Mouse (Mus musculus) lung, adult 2 months (tissue): ENCODE data around the gene Scp2.

ENCODE experiments used
- CTCF ChIP-seq: fragments of 200-500 bp; IDR thresholded peaks from 2 replicates; pipeline ENCODE4 v1.5.1; 2011; ENCODE audit warnings: mild to moderate bottlenecking, low read length, control low read depth; ENCODE audit not compliant: insufficient read depth
- POLR2A ChIP-seq: fragments of 200-500 bp; IDR thresholded peaks from 2 replicates; pipeline ENCODE4 v1.6.1; 2011; ENCODE audit warnings: low read depth, mild to moderate bottlenecking, control low read depth, low read length, borderline replicate concordance; ENCODE audit errors: extremely low read depth

DNA sequence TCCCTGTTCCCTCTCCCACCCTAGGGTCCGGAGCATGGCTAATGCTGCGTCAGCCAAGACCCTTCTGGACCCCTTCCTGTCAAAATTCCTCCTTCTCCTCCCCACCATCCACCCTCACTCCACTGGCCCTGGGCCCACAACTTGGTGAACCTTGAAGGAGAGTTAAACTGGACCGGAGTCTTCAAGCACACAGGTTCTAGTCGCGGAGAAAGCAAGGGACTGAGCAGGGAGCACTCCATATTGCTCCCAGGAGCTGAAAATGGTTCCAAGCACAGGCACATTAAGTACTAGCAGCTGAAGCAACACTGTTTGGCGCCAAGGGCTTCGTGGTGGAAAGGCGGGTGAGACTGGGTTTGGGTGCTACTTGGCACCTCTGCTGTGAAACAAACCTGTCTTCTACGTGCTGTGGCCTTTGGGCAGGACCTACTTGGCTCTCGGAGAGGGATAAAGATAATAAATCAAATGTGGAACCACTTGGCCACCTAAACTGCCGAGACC, 112.4 kb downstream of the Scp2 start:
- TF ChIP-seq POLR2A (no peak), CTCF (no peak)
